Mouse (Mus musculus) CH12.LX (cell line): ENCODE data around the gene Nrap. TPM values are rescaled to one million over a fixed set of nuclear protein-coding genes. Genes with fewer than 3 reads are reported as not detected.

Experiments
- DNase-seq: peaks from one replicate; pipeline ENCODE4 v3.0.0-alpha.2; 2013; ENCODE audit errors: extremely low read depth
- H3K27ac ChIP-seq: 2 replicates; pipeline ENCODE4 v1.5.1; 2012; ENCODE audit warnings: low read depth, mild to moderate bottlenecking, control low read depth, moderate library complexity; ENCODE audit not compliant: insufficient read depth
- H3K27me3 ChIP-seq: replicated peaks from 2 replicates; pipeline ENCODE3; 2012; ENCODE audit warnings: inconsistent platforms
- H3K36me3 ChIP-seq, 2 experiments: replicated peaks in 1 of 2; 2 replicates each; pipeline versions ENCODE3 to v1.6.1; 2012; ENCODE audit warnings: inconsistent platforms in 1 of 2, low read length in 1 of 2, mild to moderate bottlenecking in 1 of 2, mixed read lengths in 1 of 2, moderate library complexity in 1 of 2; ENCODE audit not compliant: control insufficient read depth in 1 of 2, insufficient read depth in 1 of 2
- H3K4me1 ChIP-seq, 2 experiments: 2 replicates each; pipeline ENCODE4 v1.6.1; 2012; ENCODE audit warnings: inconsistent platforms in 1 of 2, moderate library complexity in 1 of 2; ENCODE audit not compliant: insufficient read depth in 2 of 2, control insufficient read depth in 1 of 2
- H3K4me2 ChIP-seq: 2 replicates; pipeline ENCODE4 v1.6.1; 2012; ENCODE audit warnings: low read depth, mild to moderate bottlenecking, control low read depth; ENCODE audit not compliant: poor library complexity, insufficient read depth, severe bottlenecking
- H3K4me3 ChIP-seq, 3 experiments: fragments of 150-350 bp in 1 of 3; sonication (generic) in 1 of 3; replicated peaks in 1 of 3; 2 replicates each; pipeline versions ENCODE3 to v1.5.1; 2011 to 2012; ENCODE audit warnings: low read depth in 2 of 3, low read length in 2 of 3, mild to moderate bottlenecking in 2 of 3, moderate library complexity in 2 of 3, control low read depth in 1 of 3, improper control_type of control experiment in 1 of 3, inconsistent platforms in 1 of 3, mixed read lengths in 1 of 3; ENCODE audit not compliant: poor library complexity in 1 of 3
- H3K79me2 ChIP-seq: replicated peaks from 2 replicates; pipeline ENCODE4 v1.6.1; 2012; ENCODE audit warnings: mild to moderate bottlenecking, moderate library complexity; ENCODE audit not compliant: control insufficient read depth, poor library complexity, insufficient read depth, severe bottlenecking; ENCODE audit errors: extremely low read depth
- H3K9ac ChIP-seq: 2 replicates; pipeline ENCODE4 v1.6.1; 2012; ENCODE audit warnings: low read depth, mild to moderate bottlenecking, control low read depth, moderate library complexity; ENCODE audit not compliant: insufficient read depth
- H3K9me3 ChIP-seq: replicated peaks from 2 replicates; pipeline ENCODE3; 2012; ENCODE audit warnings: low read length, inconsistent platforms, mixed read lengths
- BHLHE40 ChIP-seq: IDR thresholded peaks from 2 replicates; pipeline ENCODE4 v1.6.1; 2011; ENCODE audit warnings: mild to moderate bottlenecking, low read depth, low read length, improper control_type of control experiment
- CHD1 ChIP-seq: IDR thresholded peaks from 2 replicates; pipeline ENCODE4 v1.6.1; 2012; ENCODE audit warnings: low read depth, low read length, improper control_type of control experiment, inconsistent platforms
- CHD2 ChIP-seq: IDR thresholded peaks from 2 replicates; pipeline ENCODE4 v1.6.1; 2011; ENCODE audit warnings: low read length, improper control_type of control experiment
- EP300 ChIP-seq: IDR thresholded peaks from 2 replicates; pipeline ENCODE4 v1.6.1; 2011; ENCODE audit warnings: low read length, improper control_type of control experiment
- HCFC1 ChIP-seq: IDR thresholded peaks from 2 replicates; pipeline ENCODE4 v1.6.1; 2012; ENCODE audit warnings: low read depth, mild to moderate bottlenecking, inconsistent platforms, low read length, improper control_type of control experiment
- JUN ChIP-seq: IDR thresholded peaks from 2 replicates; pipeline ENCODE4 v1.6.1; 2011; ENCODE audit warnings: low read depth, mild to moderate bottlenecking, low read length, improper control_type of control experiment, moderate library complexity; ENCODE audit not compliant: insufficient read depth
- MXI1 ChIP-seq: IDR thresholded peaks from 2 replicates; pipeline ENCODE4 v1.6.1; 2011; ENCODE audit warnings: mild to moderate bottlenecking, low read depth, low read length, improper control_type of control experiment
- NRF1 ChIP-seq: IDR thresholded peaks from 2 replicates; pipeline ENCODE4 v1.6.1; 2014; ENCODE audit warnings: low read depth, mild to moderate bottlenecking, inconsistent platforms, low read length, improper control_type of control experiment, moderate library complexity
- PAX5 ChIP-seq: IDR thresholded peaks from 2 replicates; pipeline ENCODE4 v1.6.1; 2012; ENCODE audit warnings: low read length, inconsistent platforms, mixed read lengths
- RCOR1 ChIP-seq: conservative IDR thresholded peaks from 2 replicates; pipeline ENCODE4 v1.6.1; 2012; ENCODE audit warnings: low read depth, mild to moderate bottlenecking, inconsistent platforms, low read length, improper control_type of control experiment
- TCF12 ChIP-seq: IDR thresholded peaks from 2 replicates; pipeline ENCODE4 v1.6.1; 2014; ENCODE audit warnings: low read depth, mild to moderate bottlenecking, inconsistent platforms, low read length, improper control_type of control experiment
- UBTF ChIP-seq: IDR thresholded peaks from 2 replicates; pipeline ENCODE4 v1.6.1; 2012; ENCODE audit warnings: low read depth, mild to moderate bottlenecking, inconsistent platforms, low read length, improper control_type of control experiment, moderate library complexity
- USF1 ChIP-seq: IDR thresholded peaks from 2 replicates; pipeline ENCODE4 v1.6.1; 2014; ENCODE audit warnings: low read depth, mild to moderate bottlenecking, inconsistent platforms, low read length, improper control_type of control experiment
- USF2 ChIP-seq: conservative IDR thresholded peaks from 2 replicates; pipeline ENCODE4 v1.6.1; 2011; ENCODE audit warnings: low read depth, low read length, improper control_type of control experiment
- ZKSCAN1 ChIP-seq: IDR thresholded peaks from 2 replicates; pipeline ENCODE4 v1.6.1; 2012; ENCODE audit warnings: low read depth, inconsistent platforms, low read length, improper control_type of control experiment, borderline replicate concordance
- ZMIZ1 ChIP-seq: IDR thresholded peaks from 2 replicates; pipeline ENCODE4 v1.6.1; 2012; ENCODE audit warnings: low read depth, mild to moderate bottlenecking, inconsistent platforms, low read length, improper control_type of control experiment
- ZNF384 ChIP-seq: IDR thresholded peaks from 2 replicates; pipeline ENCODE4 v1.6.1; 2012; ENCODE audit warnings: low read depth, low read length, improper control_type of control experiment, inconsistent platforms
- dilution Hi-C: fragments of 300-500 bp; cut with MboI; formaldehyde crosslinking; loops from 2 replicates; pipeline ENCODE4 v1.14.3; 2020; ENCODE audit warnings: low sequenced_read_pairs; ENCODE audit not compliant: extremely low pct_unique_long_range_greater_than_20kb, extremely low pct_ligation_motif_present
- in situ Hi-C: fragments of 300-500 bp; cut with MboI; formaldehyde crosslinking; loops from 3 replicates; pipeline ENCODE4 v1.14.3; 2019; ENCODE audit warnings: low sequenced_read_pairs, low pct_ligation_motif_present, low pct_unique_long_range_greater_than_20kb, mixed read lengths
- polyA plus RNA-seq: library from polyadenylated mRNA; unstranded; fragments of >175 nt; gene quantifications from 2 replicates; pipeline ENCODE4 v1.2.1, GENCODE M21; 2012; ENCODE audit warnings: low read depth; ENCODE audit not compliant: insufficient read length
- total RNA-seq, 2 experiments: library from RNA; depleted of rRNA; stranded (reverse); fragments of 300-350 nt in 1 of 2; fragments of >200 nt in 1 of 2; gene quantifications; 2 replicates each; pipeline ENCODE4 v1.2.3; 2012 to 2014

Nrap gene
- total and polyA plus RNA-seq, 3 experiments = 0.04 to 1.5 (median 0.17) TPM

GRCm38 (mm10) chr19:56326243-56326855 lies 63.5 kb downstream of the Nrap start:
- no peak for DNase-seq

GRCm38 (mm10) chr19:56325676-56326075 lies 64.2 kb downstream of the Nrap start:
- no peak for DNase-seq
- no peak overlapping the region for H3K27ac ChIP-seq
- no peaks in the 10 kb centered on the region for H3K4me1 ChIP-seq
- peaks cover 79% of the 10 kb centered on the region for H3K27me3 ChIP-seq
- TF ChIP-seq USF1 = no peak
- TF ChIP-seq ZKSCAN1 = no peak
- TF ChIP-seq RCOR1 = no peak
- no peak for TF ChIP-seq ZNF384
- no peak for TF ChIP-seq PAX5
- no peak for TF ChIP-seq HCFC1
- no peak for TF ChIP-seq ZMIZ1
- TF ChIP-seq MXI1 = no peak
- TF ChIP-seq CHD2 = no peak
- no peak for TF ChIP-seq USF2
- no peak for TF ChIP-seq UBTF
- TF ChIP-seq TCF12 = no peak
- in situ Hi-C loops = no loop called here
- H3K79me2 ChIP-seq = no peaks in the 10 kb centered on the region
- H3K9ac ChIP-seq = no peak overlapping the region
- dilution Hi-C loops = no loop called here
- no peak overlapping the region for H3K4me3 ChIP-seq
- H3K36me3 ChIP-seq = no peaks in the 10 kb centered on the region
- H3K4me2 ChIP-seq = no peak overlapping the region
- no peaks in the 10 kb centered on the region for H3K9me3 ChIP-seq

More at GRCm38 (mm10) chr19:56326243-56326855, 63.5 kb downstream of the Nrap start:
- no peak for TF ChIP-seq BHLHE40
- no peak for TF ChIP-seq NRF1
- TF ChIP-seq JUN = no peak
- no peak for TF ChIP-seq CHD1
- no peak for TF ChIP-seq MXI1
- no peak for TF ChIP-seq UBTF
- no peak for TF ChIP-seq EP300
- TF ChIP-seq, all 38 proteins: peak for 0
- no peaks in the 10 kb centered on the region for H3K36me3 ChIP-seq
- no peaks in the 10 kb centered on the region for H3K9me3 ChIP-seq
- in situ Hi-C loops (no loop called here), dilution Hi-C loops (no loop called here)
- H3K9ac ChIP-seq = no peak overlapping the region
- H3K4me1 ChIP-seq = no peaks in the 10 kb centered on the region
- no peak overlapping the region for H3K27ac ChIP-seq
- H3K27me3 ChIP-seq = peaks cover 78% of the 10 kb centered on the region
- no peak overlapping the region for H3K4me2 ChIP-seq
- H3K4me3 ChIP-seq = no peak overlapping the region
- no peaks in the 10 kb centered on the region for H3K79me2 ChIP-seq
